Mouse (Mus musculus): ENCODE measurements around the gene Slc38a6.

DNA sequence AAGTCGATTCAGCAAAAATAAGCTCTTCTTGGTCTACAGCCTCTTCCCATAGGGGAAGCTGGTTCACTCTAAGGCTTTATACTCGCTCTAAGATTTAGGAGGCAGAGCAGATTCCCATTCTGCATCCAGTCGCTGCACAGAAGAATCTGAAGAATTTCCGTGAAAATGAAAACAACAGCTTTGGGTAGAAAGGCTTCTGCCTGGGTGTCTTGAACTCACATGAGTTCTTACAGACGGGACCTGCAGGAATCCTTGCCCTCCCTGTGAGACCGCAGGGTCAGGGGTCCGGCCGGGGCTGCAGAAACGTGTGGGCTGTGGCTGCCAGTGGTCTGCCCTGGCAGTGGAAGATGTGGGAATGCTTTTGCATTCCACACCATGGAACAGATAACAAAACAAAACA lies 64.4 kb downstream of the Slc38a6 start:
- no peak for TF ChIP-seq POLR2A (IDR thresholded peaks at IDR 0.05; ENCODE audit: control insufficient read depth, extremely low read depth, insufficient read depth, low read length, poor library complexity)
- TF ChIP-seq CTCF (IDR thresholded peaks at IDR 0.05; ENCODE audit: borderline replicate concordance, control insufficient read depth, extremely low read depth, insufficient read depth, low read length, poor library complexity), result no peak
